Mouse (Mus musculus) erythroblast, adult 5-6 weeks (primary cell): ENCODE measurements around the gene Dgkg. TPM values are rescaled to one million over a fixed set of nuclear protein-coding genes. Genes with fewer than 3 reads are reported as not detected.

Experiments used
- total RNA-seq, 2 experiments: library from RNA; stranded (forward) in 1 of 2; stranded (reverse) in 1 of 2; fragments of 150-400 nt in 1 of 2; fragments of 200-764, 138-1000 nt in 1 of 2; gene quantifications; 2 replicates each; pipeline versions ENCODE4 v1.2.3 to v1.2.4; 2015 to 2017; ENCODE audit warnings: low replicate concordance in 2 of 2

Gene Dgkg
- total RNA-seq, 2 experiments from 2014 or later, result 7.7 to 10.0 TPM

Other genes starting within 250 kb of the Dgkg start
- 0.42 TPM in 1 of 2 replicates, not detected in the other for gene Etv5, start 217.5 kb downstream of the Dgkg start, total RNA-seq (2015; ENCODE audit: low replicate concordance)
- 0.77 and 3.1 TPM in 2 replicates for gene Etv5, start 217.5 kb downstream of the Dgkg start, total RNA-seq (2017; ENCODE audit: low replicate concordance)
- gene Crygs, start 154.4 kb upstream of the Dgkg start, total RNA-seq (2015; ENCODE audit: low replicate concordance), result not detected in 2 replicates
- gene Crygs, start 154.4 kb upstream of the Dgkg start, total RNA-seq (2017; ENCODE audit: low replicate concordance), result not detected in 2 replicates
- 12.5 and 13.6 TPM in 2 replicates for gene Tbccd1, start 200.4 kb upstream of the Dgkg start, total RNA-seq (2015; ENCODE audit: low replicate concordance)
- gene Tbccd1, start 200.4 kb upstream of the Dgkg start, total RNA-seq (2017; ENCODE audit: low replicate concordance), result 21.0 and 21.3 TPM in 2 replicates
- 27.2 and 43.8 TPM in 2 replicates for gene Dnajb11, start 200.6 kb upstream of the Dgkg start, total RNA-seq (2015; ENCODE audit: low replicate concordance)
- gene Dnajb11, start 200.6 kb upstream of the Dgkg start, total RNA-seq (2017; ENCODE audit: low replicate concordance), result 42.3 and 65.0 TPM in 2 replicates
- gene Ahsg, start 234.1 kb upstream of the Dgkg start, total RNA-seq (2015; ENCODE audit: low replicate concordance), result not detected in 2 replicates
- gene Ahsg, start 234.1 kb upstream of the Dgkg start, total RNA-seq (2017; ENCODE audit: low replicate concordance), result not detected in 2 replicates